Mouse (Mus musculus) CH12.LX (cell line): ENCODE measurements around the gene Stat5b. TPM values are rescaled to one million over a fixed set of nuclear protein-coding genes. Genes with fewer than 3 reads are reported as not detected.

Experiments used
- DNase-seq: peaks from one replicate; pipeline ENCODE4 v3.0.0-alpha.2; 2013; ENCODE audit errors: extremely low read depth
- H3K27ac ChIP-seq: 2 replicates; pipeline ENCODE4 v1.5.1; 2012; ENCODE audit warnings: low read depth, mild to moderate bottlenecking, control low read depth, moderate library complexity; ENCODE audit not compliant: insufficient read depth
- H3K27me3 ChIP-seq: replicated peaks from 2 replicates; pipeline ENCODE3; 2012; ENCODE audit warnings: inconsistent platforms
- H3K36me3 ChIP-seq, 2 experiments: replicated peaks in 1 of 2; 2 replicates each; pipeline versions ENCODE3 to v1.6.1; 2012; ENCODE audit warnings: inconsistent platforms in 1 of 2, low read length in 1 of 2, mild to moderate bottlenecking in 1 of 2, mixed read lengths in 1 of 2, moderate library complexity in 1 of 2; ENCODE audit not compliant: control insufficient read depth in 1 of 2, insufficient read depth in 1 of 2
- H3K4me1 ChIP-seq, 2 experiments: 2 replicates each; pipeline ENCODE4 v1.6.1; 2012; ENCODE audit warnings: inconsistent platforms in 1 of 2, moderate library complexity in 1 of 2; ENCODE audit not compliant: insufficient read depth in 2 of 2, control insufficient read depth in 1 of 2
- H3K4me2 ChIP-seq: 2 replicates; pipeline ENCODE4 v1.6.1; 2012; ENCODE audit warnings: low read depth, mild to moderate bottlenecking, control low read depth; ENCODE audit not compliant: poor library complexity, insufficient read depth, severe bottlenecking
- H3K4me3 ChIP-seq, 3 experiments: fragments of 150-350 bp in 1 of 3; sonication (generic) in 1 of 3; replicated peaks in 1 of 3; 2 replicates each; pipeline versions ENCODE3 to v1.5.1; 2011 to 2012; ENCODE audit warnings: low read depth in 2 of 3, low read length in 2 of 3, mild to moderate bottlenecking in 2 of 3, moderate library complexity in 2 of 3, control low read depth in 1 of 3, improper control_type of control experiment in 1 of 3, inconsistent platforms in 1 of 3, mixed read lengths in 1 of 3; ENCODE audit not compliant: poor library complexity in 1 of 3
- H3K79me2 ChIP-seq: replicated peaks from 2 replicates; pipeline ENCODE4 v1.6.1; 2012; ENCODE audit warnings: mild to moderate bottlenecking, moderate library complexity; ENCODE audit not compliant: control insufficient read depth, poor library complexity, insufficient read depth, severe bottlenecking; ENCODE audit errors: extremely low read depth
- H3K9ac ChIP-seq: 2 replicates; pipeline ENCODE4 v1.6.1; 2012; ENCODE audit warnings: low read depth, mild to moderate bottlenecking, control low read depth, moderate library complexity; ENCODE audit not compliant: insufficient read depth
- H3K9me3 ChIP-seq: replicated peaks from 2 replicates; pipeline ENCODE3; 2012; ENCODE audit warnings: low read length, inconsistent platforms, mixed read lengths
- BHLHE40 ChIP-seq: IDR thresholded peaks from 2 replicates; pipeline ENCODE4 v1.6.1; 2011; ENCODE audit warnings: mild to moderate bottlenecking, low read depth, low read length, improper control_type of control experiment
- CHD1 ChIP-seq: IDR thresholded peaks from 2 replicates; pipeline ENCODE4 v1.6.1; 2012; ENCODE audit warnings: low read depth, low read length, improper control_type of control experiment, inconsistent platforms
- CHD2 ChIP-seq: IDR thresholded peaks from 2 replicates; pipeline ENCODE4 v1.6.1; 2011; ENCODE audit warnings: low read length, improper control_type of control experiment
- EP300 ChIP-seq: IDR thresholded peaks from 2 replicates; pipeline ENCODE4 v1.6.1; 2011; ENCODE audit warnings: low read length, improper control_type of control experiment
- ETS1 ChIP-seq: conservative IDR thresholded peaks from 2 replicates; pipeline ENCODE4 v1.6.1; 2012; ENCODE audit warnings: low read depth, mild to moderate bottlenecking, inconsistent platforms, low read length, improper control_type of control experiment, moderate library complexity
- HCFC1 ChIP-seq: IDR thresholded peaks from 2 replicates; pipeline ENCODE4 v1.6.1; 2012; ENCODE audit warnings: low read depth, mild to moderate bottlenecking, inconsistent platforms, low read length, improper control_type of control experiment
- IRF4 ChIP-seq: IDR thresholded peaks from 2 replicates; pipeline ENCODE4 v1.6.1; 2014; ENCODE audit warnings: low read depth, mild to moderate bottlenecking, inconsistent platforms, low read length, improper control_type of control experiment
- JUN ChIP-seq: IDR thresholded peaks from 2 replicates; pipeline ENCODE4 v1.6.1; 2011; ENCODE audit warnings: low read depth, mild to moderate bottlenecking, low read length, improper control_type of control experiment, moderate library complexity; ENCODE audit not compliant: insufficient read depth
- JUND ChIP-seq: conservative IDR thresholded peaks from 2 replicates; pipeline ENCODE4 v1.6.1; 2011; ENCODE audit warnings: low read depth, low read length, improper control_type of control experiment
- MAX ChIP-seq: IDR thresholded peaks from 2 replicates; pipeline ENCODE4 v1.6.1; 2011; ENCODE audit warnings: low read length, improper control_type of control experiment
- MXI1 ChIP-seq: IDR thresholded peaks from 2 replicates; pipeline ENCODE4 v1.6.1; 2011; ENCODE audit warnings: mild to moderate bottlenecking, low read depth, low read length, improper control_type of control experiment
- MYC ChIP-seq: IDR thresholded peaks from 2 replicates; pipeline ENCODE4 v1.6.1; 2011; ENCODE audit warnings: low read depth, mild to moderate bottlenecking, improper control_type of control experiment, low read length
- NELFE ChIP-seq: IDR thresholded peaks from 2 replicates; pipeline ENCODE4 v1.6.1; 2011; ENCODE audit warnings: low read depth, low read length, improper control_type of control experiment
- PAX5 ChIP-seq: IDR thresholded peaks from 2 replicates; pipeline ENCODE4 v1.6.1; 2012; ENCODE audit warnings: low read length, inconsistent platforms, mixed read lengths
- POLR2AphosphoS2 ChIP-seq: IDR thresholded peaks from 2 replicates; pipeline ENCODE4 v1.6.1; 2011; ENCODE audit warnings: low read depth, low read length, improper control_type of control experiment
- RAD21 ChIP-seq: IDR thresholded peaks from 2 replicates; pipeline ENCODE4 v1.6.1; 2011; ENCODE audit warnings: low read depth, mild to moderate bottlenecking, low read length, improper control_type of control experiment, moderate library complexity
- RCOR1 ChIP-seq: conservative IDR thresholded peaks from 2 replicates; pipeline ENCODE4 v1.6.1; 2012; ENCODE audit warnings: low read depth, mild to moderate bottlenecking, inconsistent platforms, low read length, improper control_type of control experiment
- SIN3A ChIP-seq: IDR thresholded peaks from 2 replicates; pipeline ENCODE4 v1.6.1; 2012; ENCODE audit warnings: low read length, improper control_type of control experiment, inconsistent platforms
- SMC3 ChIP-seq: IDR thresholded peaks from 2 replicates; pipeline ENCODE4 v1.6.1; 2011; ENCODE audit warnings: low read depth, low read length, improper control_type of control experiment
- TBP ChIP-seq: conservative IDR thresholded peaks from 2 replicates; pipeline ENCODE4 v1.6.1; 2011; ENCODE audit warnings: low read depth, low read length, improper control_type of control experiment
- TCF12 ChIP-seq: IDR thresholded peaks from 2 replicates; pipeline ENCODE4 v1.6.1; 2014; ENCODE audit warnings: low read depth, mild to moderate bottlenecking, inconsistent platforms, low read length, improper control_type of control experiment
- USF1 ChIP-seq: IDR thresholded peaks from 2 replicates; pipeline ENCODE4 v1.6.1; 2014; ENCODE audit warnings: low read depth, mild to moderate bottlenecking, inconsistent platforms, low read length, improper control_type of control experiment
- ZC3H11A ChIP-seq: IDR thresholded peaks from 2 replicates; pipeline ENCODE4 v1.6.1; 2012; ENCODE audit warnings: low read depth, mild to moderate bottlenecking, inconsistent platforms, low read length, improper control_type of control experiment
- ZMIZ1 ChIP-seq: IDR thresholded peaks from 2 replicates; pipeline ENCODE4 v1.6.1; 2012; ENCODE audit warnings: low read depth, mild to moderate bottlenecking, inconsistent platforms, low read length, improper control_type of control experiment
- ZNF384 ChIP-seq: IDR thresholded peaks from 2 replicates; pipeline ENCODE4 v1.6.1; 2012; ENCODE audit warnings: low read depth, low read length, improper control_type of control experiment, inconsistent platforms
- dilution Hi-C: fragments of 300-500 bp; cut with MboI; formaldehyde crosslinking; loops from 2 replicates; pipeline ENCODE4 v1.14.3; 2020; ENCODE audit warnings: low sequenced_read_pairs; ENCODE audit not compliant: extremely low pct_unique_long_range_greater_than_20kb, extremely low pct_ligation_motif_present
- in situ Hi-C: fragments of 300-500 bp; cut with MboI; formaldehyde crosslinking; loops from 3 replicates; pipeline ENCODE4 v1.14.3; 2019; ENCODE audit warnings: low sequenced_read_pairs, low pct_ligation_motif_present, low pct_unique_long_range_greater_than_20kb, mixed read lengths
- polyA plus RNA-seq: library from polyadenylated mRNA; unstranded; fragments of >175 nt; gene quantifications from 2 replicates; pipeline ENCODE4 v1.2.1, GENCODE M21; 2012; ENCODE audit warnings: low read depth; ENCODE audit not compliant: insufficient read length
- total RNA-seq, 2 experiments: library from RNA; depleted of rRNA; stranded (reverse); fragments of 300-350 nt in 1 of 2; fragments of >200 nt in 1 of 2; gene quantifications; 2 replicates each; pipeline ENCODE4 v1.2.3; 2012 to 2014

Gene Stat5b
- total and polyA plus RNA-seq, 3 experiments: 11.4 to 24.4 (median 14.0) TPM

DNA sequence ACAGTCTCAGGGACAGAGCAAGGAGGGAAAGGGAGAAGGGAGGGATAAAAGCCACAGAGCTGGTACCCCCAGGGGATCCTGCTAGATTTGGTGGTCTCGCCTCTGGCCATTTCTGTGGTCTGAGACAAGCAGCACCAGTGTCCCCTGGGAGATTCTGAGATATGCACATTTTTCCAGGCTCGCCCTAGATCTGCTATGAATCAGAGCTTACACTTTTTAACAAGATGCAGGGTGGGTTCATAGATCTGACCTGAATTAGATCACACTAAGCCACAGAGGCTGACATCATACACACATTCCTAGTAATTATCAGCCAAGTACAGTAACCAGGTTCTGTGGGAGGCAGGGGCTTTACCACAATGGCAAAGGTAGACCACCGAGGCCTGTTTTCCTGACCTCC lies 60.8 kb downstream of the Stat5b start:
- Histone ChIP-seq H3K4me1 (peaks cover 0 to 7% of the 10 kb centered on the region in 2 experiments; a peak in 1 of 4 replicates), H3K79me2 (no peaks in the 10 kb centered on the region), H3K4me2 (no peak overlapping the region), H3K4me3 (no peak overlapping the region), H3K9ac (no peak overlapping the region), H3K36me3 (peaks cover 24 to 73% of the 10 kb centered on the region in 2 experiments), H3K27ac (no peak overlapping the region), H3K9me3 (no peaks in the 10 kb centered on the region), H3K27me3 (no peaks in the 10 kb centered on the region)
- DNase-seq: peak; percentile 16
- no peak for TF ChIP-seq SIN3A
- TF ChIP-seq RCOR1: no peak
- TF ChIP-seq MYC: no peak
- TF ChIP-seq USF1: no peak
- no peak for TF ChIP-seq SMC3
- no peak for TF ChIP-seq TCF12
- TF ChIP-seq NELFE: no peak
- TF ChIP-seq ZC3H11A: no peak
- TF ChIP-seq MAX: no peak
- TF ChIP-seq JUN: no peak
- TF ChIP-seq IRF4: no peak
- TF ChIP-seq BHLHE40: no peak
- no peak for TF ChIP-seq HCFC1
- TF ChIP-seq PAX5: no peak
- TF ChIP-seq ETS1: no peak
- TF ChIP-seq ZMIZ1: no peak
- no peak for TF ChIP-seq EP300
- TF ChIP-seq CHD2: no peak
- dilution Hi-C loops: no loop called here
- in situ Hi-C loops: no loop called here

DNA sequence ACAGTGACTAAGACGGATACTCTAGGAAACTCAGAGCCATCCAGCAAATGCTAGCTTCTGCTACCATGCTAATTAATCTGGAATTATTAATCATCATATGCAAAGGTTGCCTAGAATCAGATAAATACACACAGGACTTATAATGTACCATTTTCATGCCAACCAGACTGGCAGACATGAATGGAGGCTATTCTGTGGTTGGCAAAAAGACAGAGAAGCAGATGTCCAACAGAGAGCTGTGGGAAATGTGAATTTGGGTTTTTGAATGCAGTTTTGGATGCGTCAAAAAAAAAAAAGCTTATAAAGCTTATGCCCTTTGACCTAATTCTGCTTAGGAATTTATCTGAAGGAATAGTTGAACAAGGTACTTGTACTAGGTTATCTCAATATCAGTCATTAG lies 64.8 kb downstream of the Stat5b start:
- H3K9me3 ChIP-seq: no peaks in the 10 kb centered on the region
- dilution Hi-C loops (no loop called here), in situ Hi-C loops (no loop called here)

More for the DNA sequence above, 64.8 kb downstream of the Stat5b start:
- Histone ChIP-seq H3K79me2 (no peaks in the 10 kb centered on the region), H3K4me3 (no peak overlapping the region), H3K4me1 (peaks cover 0 to 7% of the 10 kb centered on the region in 2 experiments; a peak in 1 of 4 replicates), H3K4me2 (no peak overlapping the region), H3K27ac (no peak overlapping the region), H3K36me3 (peaks cover 33 to 81% of the 10 kb centered on the region in 2 experiments), H3K9ac (no peak overlapping the region), H3K27me3 (no peaks in the 10 kb centered on the region)
- no peak for TF ChIP-seq MXI1
- no peak for TF ChIP-seq ZC3H11A
- TF ChIP-seq POLR2AphosphoS2: no peak
- TF ChIP-seq PAX5: no peak
- TF ChIP-seq NELFE: no peak
- no peak for TF ChIP-seq CHD1
- no peak for TF ChIP-seq ZMIZ1
- TF ChIP-seq JUN: no peak
- TF ChIP-seq HCFC1: no peak
- no peak for TF ChIP-seq ZNF384
- TF ChIP-seq USF1: no peak
- TF ChIP-seq SMC3: no peak
- no peak for TF ChIP-seq RCOR1
- TF ChIP-seq BHLHE40: no peak
- no peak for TF ChIP-seq TBP
- no peak for TF ChIP-seq RAD21
- no peak for TF ChIP-seq JUND
- DNase-seq: no peak
